Mouse (Mus musculus) CH12F3 (cell line): ENCODE results near the gene Negr1.

Source experiments
- in situ Hi-C: fragments of 300-500 bp; cut with MboI; formaldehyde crosslinking; loops from 2 replicates; pipeline ENCODE4 v1.14.3; 2020; ENCODE audit warnings: low sequenced_read_pairs

Gene Negr1

GRCm38 (mm10) chr3:156794091-156794490 is 232.5 kb downstream of the Negr1 start:
- in situ Hi-C loops, result no loop called here

DNA sequence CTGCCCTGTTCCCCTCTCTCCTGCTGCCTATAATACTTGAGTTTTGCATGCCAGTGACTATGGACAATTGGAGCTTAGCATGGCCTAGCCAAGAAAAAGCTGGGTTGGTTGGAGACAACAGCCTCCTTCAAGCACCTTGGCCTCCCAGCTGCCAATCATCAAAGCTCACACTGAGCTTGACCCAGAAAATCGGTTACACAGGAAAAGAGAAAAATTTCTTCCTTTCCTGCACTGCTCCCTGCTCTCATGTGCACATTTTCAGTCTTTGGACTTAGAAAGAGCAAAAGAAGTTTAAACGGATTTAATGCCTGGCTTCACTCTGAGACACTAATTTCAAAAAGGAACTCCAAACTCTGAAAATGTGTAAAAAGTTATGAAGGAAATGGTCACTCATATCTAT is 233.0 kb downstream of the Negr1 start:
- in situ Hi-C loops, result no loop called here

- in situ Hi-C loops, result no loop called here
These were observed 234.6 kb downstream of the Negr1 start for GRCm38 (mm10) chr3:156796061-156796691.

DNA sequence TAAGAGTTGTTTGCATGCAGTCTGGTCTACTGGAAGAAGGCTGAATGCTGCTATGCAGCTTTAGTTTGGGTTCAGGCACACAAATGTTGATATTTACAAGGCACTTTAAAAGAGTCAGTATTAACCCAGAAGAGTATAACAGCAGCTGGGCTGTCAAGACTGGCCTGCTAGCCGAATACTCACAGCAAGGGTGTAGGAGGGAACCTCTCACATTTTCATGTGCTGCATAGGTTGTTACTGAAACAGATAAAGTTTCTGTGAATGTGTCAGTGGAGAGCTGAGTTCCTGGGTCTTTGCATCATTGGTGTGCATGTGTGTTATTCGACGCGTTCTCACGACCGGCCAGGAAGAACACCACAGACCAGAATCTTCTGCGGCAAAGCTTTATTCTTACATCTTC is 237.6 kb downstream of the Negr1 start:
- in situ Hi-C loops, result no loop called here

GRCm38 (mm10) chr3:156809836-156810235 is 248.2 kb downstream of the Negr1 start:
- in situ Hi-C loops, result no loop called here

- in situ Hi-C loops, result no loop called here
These were observed 255.3 kb downstream of the Negr1 start for GRCm38 (mm10) chr3:156816938-156817337.

GRCm38 (mm10) chr3:156817452-156817851 is 255.9 kb downstream of the Negr1 start:
- in situ Hi-C loops, result no loop called here

DNA sequence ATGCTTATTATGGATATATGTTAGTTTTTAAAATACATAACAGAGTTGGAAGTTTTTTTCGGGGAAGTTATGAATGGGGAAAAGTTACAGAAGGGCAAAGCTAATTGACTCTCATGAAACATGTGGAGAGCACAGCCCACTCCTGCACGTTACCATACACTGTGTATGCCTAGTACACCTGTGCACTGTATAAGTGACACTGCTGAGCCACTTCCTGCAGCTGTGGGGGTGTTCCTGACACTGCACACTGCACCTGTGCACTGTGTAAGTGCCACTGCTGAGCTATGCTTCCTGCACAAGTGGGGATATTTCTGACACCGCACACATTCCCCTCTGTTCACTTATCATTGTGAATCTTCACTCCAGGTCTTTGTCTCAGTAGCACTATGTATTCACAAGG is 261.4 kb downstream of the Negr1 start:
- in situ Hi-C loops, result no loop called here

- in situ Hi-C loops, result no loop called here
These were observed 272.3 kb downstream of the Negr1 start for GRCm38 (mm10) chr3:156833920-156834319.

DNA sequence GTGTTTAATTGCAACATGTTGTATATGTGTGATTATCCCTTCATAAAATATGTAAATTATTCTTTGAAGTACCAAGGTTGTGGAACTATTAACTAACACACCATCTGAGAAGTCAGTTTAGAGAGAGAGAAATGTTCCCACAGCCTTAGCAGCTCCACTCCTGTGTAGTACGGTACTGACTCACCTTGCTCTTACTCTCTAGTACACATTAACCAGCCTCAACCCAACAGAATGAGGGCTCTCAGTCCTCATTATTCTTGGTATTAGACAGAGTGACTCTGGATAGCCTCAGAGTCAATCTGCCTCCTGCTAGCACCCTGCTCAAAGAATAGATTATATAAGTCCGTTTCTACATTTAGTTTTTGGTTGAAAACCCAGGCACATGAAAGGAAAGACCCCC is 277.0 kb downstream of the Negr1 start:
- in situ Hi-C loops, result no loop called here

DNA sequence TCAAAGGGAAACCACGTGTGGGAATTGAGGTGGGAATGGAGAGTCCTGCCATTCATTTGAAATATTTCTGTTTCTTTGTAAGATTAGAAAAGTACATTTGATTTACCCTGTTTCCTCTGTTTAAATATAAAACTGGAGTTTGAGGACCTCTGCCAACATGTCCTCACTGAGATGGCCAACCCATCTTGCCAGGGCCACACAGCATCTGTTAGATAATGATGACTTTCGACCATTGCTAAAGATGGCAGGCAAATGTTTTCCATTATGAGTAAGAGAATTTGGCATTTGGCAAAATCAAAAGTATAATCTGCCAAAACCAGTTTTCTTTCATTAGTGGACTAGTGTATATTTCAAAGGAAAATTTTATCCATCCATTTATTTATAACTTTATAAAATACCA is 286.8 kb downstream of the Negr1 start:
- in situ Hi-C loops, result no loop called here

- in situ Hi-C loops, result no loop called here
These were observed 290.3 kb downstream of the Negr1 start for GRCm38 (mm10) chr3:156851921-156852320.

DNA sequence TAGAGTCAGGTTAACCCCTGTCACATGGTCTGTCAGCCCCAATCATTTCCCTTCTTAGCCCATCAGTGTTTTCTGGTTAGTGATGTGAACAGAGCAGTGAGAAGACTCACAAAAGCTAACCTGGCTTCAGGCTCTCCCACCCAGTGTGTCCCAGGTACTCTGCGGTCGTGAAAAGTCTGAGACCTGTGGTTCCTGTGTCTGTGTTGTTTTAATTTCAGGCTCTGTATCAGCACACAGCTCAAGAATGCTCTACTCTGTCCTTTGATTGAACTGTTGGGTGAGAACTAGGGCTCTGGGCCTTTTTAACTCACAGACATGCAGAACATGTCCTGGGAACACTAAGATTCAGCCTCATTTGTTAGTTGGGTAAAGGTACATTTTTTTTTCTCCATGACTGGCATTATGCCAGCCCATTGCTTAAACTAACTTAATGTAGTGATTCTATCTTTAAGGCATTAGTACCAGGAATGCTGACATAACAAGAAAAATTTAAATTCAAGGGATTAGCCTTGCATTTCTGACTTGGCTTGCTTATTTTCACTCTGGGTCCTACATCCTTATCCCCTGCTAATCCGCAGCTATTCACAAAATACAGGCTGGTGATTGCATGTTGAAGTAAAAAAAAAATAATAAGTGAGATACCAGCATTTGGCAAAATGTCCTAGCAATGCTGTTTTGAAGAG is 308.8 kb downstream of the Negr1 start:
- in situ Hi-C loops, result no loop called here

GRCm38 (mm10) chr3:156870922-156871257 is 309.3 kb downstream of the Negr1 start:
- in situ Hi-C loops, result no loop called here

DNA sequence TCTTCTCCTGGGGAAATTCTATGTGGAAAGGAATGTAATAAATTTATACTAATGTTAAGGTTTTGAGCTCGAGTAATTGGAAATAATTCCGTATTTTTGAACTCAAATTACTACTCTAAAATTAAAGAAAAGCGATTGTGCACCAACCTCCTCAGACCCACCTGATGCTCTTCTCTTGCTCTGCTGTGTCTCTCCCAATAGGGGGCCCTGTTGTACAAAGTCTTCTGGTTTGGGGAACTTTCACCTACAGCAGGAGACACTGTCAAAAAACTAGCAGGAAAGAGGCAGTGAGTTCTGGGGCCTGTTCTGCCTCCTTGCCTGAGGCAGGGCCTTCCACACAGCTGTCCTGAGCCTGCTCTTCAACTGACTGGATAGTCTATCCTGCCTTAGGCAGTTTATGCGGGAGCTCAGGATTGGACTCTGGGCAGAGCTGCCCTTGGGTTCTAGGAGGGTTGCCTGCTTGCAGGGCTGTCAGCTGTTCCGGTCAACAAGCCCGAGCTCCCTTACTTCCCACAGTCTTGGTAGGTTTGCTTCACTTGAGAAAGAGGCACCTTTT is 310.1 kb downstream of the Negr1 start:
- in situ Hi-C loops, result no loop called here

DNA sequence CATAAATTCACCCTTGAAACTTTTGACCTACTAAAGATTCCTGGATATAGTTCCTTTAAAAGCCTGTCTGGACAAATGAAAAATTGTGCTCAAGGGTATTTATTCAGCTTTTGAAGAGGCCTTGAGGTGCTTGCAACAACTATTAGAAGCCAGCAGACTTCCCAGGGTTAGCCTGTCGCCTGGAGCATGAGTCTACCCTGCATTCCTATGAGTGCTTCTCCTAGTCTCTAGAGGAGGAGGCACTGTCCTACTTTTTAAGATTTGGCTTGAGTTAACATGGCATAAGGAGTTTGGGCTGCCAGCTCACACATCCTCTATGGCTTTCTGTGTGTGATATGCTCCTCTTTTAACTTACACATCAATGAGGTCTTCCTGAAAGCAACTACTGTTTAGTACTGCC is 315.0 kb downstream of the Negr1 start:
- in situ Hi-C loops, result no loop called here

DNA sequence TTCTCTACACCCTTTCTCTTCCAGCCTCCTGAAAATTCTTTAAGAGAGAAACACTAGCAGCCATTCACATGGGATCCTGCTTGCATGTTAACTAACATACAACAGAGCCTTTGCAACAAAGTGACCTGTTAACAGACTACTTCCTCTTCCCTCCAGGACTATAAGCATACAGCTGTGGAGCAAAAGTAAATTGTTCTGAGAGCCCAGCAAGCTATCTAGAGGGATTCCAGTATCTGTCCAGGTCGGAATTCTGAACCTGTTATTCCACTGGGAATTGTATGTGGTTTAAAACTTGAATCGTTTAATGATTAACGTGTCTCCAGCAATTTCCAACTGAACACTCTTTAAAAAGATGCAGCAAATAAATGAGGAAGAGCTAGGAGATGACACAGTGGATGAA is 320.5 kb downstream of the Negr1 start:
- in situ Hi-C loops, result no loop called here

DNA sequence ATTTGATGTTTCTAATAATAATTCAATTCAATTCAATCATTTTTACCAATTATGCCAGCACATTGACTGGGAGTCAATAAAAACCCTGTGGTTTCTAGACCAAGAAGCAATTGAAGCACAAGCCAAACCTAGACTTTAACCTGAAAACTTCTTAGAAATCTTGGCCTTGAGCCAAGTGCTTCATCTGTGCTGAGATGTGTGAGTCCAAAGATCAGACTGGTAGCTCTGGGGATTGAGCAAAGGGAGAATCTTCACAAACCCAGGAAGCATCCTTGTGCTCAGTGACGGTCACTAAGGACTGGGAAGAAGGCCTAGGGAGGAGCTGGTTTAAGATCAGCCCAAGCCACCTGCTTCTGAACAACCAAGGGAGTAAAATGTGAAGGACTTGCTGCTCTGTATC is 322.3 kb downstream of the Negr1 start:
- in situ Hi-C loops, result no loop called here

- in situ Hi-C loops, result no loop called here
These were observed 324.1 kb downstream of the Negr1 start for GRCm38 (mm10) chr3:156885689-156886088.

DNA sequence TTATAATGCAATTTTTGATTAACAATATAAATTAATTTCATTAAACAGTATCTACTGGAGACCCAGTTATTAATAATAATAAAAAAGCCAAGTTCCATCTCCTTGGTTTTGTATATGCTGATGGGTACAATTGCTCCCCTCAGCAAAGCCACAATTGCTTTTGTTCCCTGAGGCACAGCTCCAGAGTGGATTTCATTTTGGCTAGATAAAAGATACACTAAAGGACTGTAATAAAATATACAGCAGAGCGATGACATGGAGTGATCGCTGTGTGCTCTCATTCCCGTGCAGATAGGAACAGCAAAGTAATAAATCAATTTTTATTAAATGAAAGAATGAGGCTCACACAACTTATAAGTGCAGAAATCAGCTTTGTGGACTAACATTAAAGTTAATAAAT is 325.3 kb downstream of the Negr1 start:
- in situ Hi-C loops, result no loop called here

- in situ Hi-C loops, result no loop called here
These were observed 329.4 kb downstream of the Negr1 start for GRCm38 (mm10) chr3:156890986-156891385.

- in situ Hi-C loops, result no loop called here
These were observed 333.7 kb downstream of the Negr1 start for GRCm38 (mm10) chr3:156895322-156895721.

DNA sequence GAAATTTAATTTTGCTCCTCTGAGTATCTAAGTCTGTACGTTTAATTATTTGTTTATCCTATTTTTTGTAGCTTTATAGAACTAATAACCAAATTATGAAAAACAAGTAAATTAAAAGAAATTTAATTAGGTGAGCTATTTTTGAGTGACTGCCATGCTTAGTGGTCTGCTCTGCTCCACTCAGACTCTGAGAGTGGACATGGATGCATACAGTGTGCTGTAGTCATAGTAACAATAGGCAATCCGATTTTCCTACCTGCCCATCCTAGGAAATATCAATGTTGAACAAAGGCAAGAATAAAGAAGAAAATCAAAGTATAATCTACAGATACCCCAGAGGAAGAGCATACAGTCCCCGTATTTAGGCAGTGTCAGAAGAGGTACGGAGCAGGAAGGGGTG is 334.5 kb downstream of the Negr1 start:
- in situ Hi-C loops, result no loop called here
